Mouse (Mus musculus) gastrocnemius, postnatal 10 days (tissue): ENCODE measurements around the gene Slc39a3. TPM values are rescaled to one million over a fixed set of nuclear protein-coding genes. Genes with fewer than 3 reads are reported as not detected.
"Not testable (repeated sequence)": the region's sequence is repeated elsewhere in the genome, so short reads cannot be mapped to it uniquely, and the experiment has no call there.

Experiments
- DNase-seq: peaks from one replicate; pipeline ENCODE4 v3.0.0; 2021; ENCODE audit warnings: mixed read lengths
- long read RNA-seq, 2 experiments: library from polyadenylated mRNA; stranded (forward); transcript quantifications; one replicate each; pipeline ENCODE4 v2.0.0; 2021
- total RNA-seq, 2 experiments: library from RNA; stranded (reverse); gene quantifications; 2 replicates each; pipeline ENCODE4 v1.2.3; 2021

Slc39a3 gene
- 10 to 100 TPM; 11.5 to 13.3 TPM for total RNA-seq
- long read RNA-seq, experiment 1, transcript Slc39a3-202 (4 exons, 3,796 nt) = major isoform, 29 of 49 reads
- long read RNA-seq, experiment 1, transcript Slc39a3-201 (4 exons, 3,680 nt) = minor isoform, 11 of 49 reads
- long read RNA-seq, experiment 1, partial matches to known transcripts = 1 of 49 reads
- long read RNA-seq, experiment 1, other reads (novel, unspliced or antisense) = 4 of 49 reads
- long read RNA-seq, experiment 2, transcript Slc39a3-201 (4 exons, 3,680 nt) = minor isoform, 15 of 55 reads
- long read RNA-seq, experiment 2, transcript Slc39a3-202 (4 exons, 3,796 nt) = major isoform, 31 of 55 reads
- long read RNA-seq, experiment 2, partial matches to known transcripts = 0 of 55 reads
- long read RNA-seq, experiment 2, other reads (novel, unspliced or antisense) = 8 of 55 reads

DNA sequence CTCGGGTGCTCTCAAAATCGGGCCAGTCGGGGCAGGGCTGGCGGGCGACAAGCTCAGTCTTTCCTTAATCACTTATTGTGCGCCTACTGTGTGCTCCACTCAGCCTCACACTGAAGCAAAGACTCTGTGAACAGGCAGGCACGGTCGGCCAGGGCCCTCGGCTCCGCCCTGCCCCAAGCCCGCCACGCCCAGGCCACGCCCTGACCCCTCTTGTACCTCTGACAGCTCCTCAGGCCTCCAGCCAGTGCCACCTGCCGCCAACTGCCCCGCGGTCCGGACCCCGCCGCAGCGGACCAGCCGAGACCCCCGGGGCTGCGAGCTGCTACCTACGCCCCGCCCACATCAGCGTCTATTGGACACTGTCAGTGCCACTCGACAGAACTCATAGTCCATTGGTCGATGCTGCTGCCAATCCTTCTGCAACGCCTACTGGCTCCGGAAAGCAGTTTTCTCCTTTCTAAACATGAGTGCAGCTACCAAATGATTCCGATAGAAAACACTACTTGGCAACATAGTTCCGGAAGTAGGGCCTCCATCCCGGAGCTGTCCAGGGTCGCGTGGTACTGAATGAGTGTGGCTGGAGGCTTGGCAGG is at the start of gene Slc39a3:
TSS of gene Slc39a3 (minus strand) at position 439 of the 593 bp plus-strand sequence.
- DNase-seq = peak; percentile 97

DNA sequence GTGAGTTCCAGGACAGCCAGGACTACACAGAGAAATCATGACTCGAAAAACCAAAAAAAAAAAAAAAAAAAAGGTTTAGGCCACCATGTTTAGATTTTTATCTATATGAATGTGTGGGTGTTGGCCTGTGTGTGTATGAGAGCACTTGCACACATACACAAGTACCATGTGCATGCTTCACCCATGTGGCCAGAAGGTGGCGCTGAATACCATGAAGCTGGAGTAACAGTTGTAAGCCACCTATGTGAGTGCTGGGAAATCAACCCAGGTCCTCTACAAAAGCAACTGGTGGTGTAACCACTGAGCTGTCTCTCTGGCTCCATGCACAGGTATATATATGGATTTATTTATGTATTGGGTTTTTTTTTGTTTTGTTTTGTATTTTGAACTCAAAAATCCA is 49.8 kb upstream of the Slc39a3 start:
- no peak for DNase-seq

DNA sequence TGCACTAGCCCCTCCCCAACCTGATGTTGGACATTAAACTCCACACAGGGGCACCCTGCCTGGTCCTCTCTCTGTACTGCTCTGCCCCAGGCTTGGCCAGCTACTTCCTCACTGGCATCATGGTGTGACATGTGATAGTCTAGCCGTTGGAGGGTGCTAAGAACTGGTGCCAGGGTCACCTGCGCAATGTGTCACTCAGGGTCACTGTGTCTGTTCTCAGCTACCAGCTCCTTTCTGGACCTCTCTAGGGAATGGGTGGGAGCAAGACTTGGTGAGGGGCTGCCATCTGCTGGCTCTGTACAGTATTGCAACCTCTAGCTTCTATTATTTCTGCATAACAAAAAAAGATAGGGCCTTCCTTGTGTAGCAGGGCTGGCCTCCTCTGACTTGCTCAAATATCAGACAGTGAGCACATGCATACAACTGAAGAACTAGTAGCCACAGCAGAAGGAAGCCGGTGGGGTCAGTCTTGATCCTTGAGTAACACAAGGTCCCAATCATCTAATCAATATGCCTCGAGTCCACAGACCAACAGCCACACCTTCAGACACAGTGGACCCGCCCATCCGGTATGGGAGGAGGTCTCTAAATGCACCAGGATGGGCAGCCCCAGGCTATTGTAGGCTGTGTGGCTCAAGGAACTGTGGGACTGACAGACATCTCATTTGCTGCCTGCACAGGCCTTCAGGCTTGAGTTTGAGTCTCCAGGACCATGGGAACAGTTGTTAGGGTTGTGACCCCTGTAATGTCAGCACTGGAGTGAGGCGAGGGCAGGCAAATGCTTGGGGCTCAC is 45.1 kb upstream of the Slc39a3 start:
- peak; percentile 69 for DNase-seq

DNA sequence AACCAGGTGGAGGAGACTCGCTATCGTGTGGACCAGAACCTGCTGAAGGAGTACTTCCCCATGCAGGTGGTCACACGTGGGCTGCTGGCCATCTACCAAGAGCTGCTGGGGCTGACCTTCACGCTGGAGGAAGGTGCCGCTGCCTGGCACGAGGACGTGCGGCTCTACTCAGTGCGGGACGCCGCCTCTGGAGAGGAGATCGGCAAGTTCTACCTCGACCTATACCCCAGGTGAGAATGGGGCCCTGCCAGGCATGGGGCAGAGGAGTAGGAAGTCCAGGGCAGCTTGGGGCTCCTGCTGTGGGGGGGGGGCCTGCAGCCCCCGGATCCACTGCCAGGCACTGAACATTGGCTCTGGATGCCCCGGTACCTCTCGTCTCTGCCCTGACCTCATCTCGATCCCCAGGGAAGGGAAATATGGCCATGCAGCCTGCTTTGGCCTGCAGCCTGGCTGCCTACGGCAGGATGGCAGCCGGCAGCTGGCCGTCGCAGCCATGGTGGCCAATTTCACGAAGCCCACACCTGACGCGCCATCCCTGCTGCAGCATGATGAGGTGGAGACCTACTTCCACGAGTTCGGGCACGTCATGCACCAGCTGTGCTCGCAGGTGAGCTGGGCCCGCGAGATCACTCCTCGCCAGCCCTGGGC is 42.9 kb upstream of the Slc39a3 start:
- DNase-seq = no peak

DNA sequence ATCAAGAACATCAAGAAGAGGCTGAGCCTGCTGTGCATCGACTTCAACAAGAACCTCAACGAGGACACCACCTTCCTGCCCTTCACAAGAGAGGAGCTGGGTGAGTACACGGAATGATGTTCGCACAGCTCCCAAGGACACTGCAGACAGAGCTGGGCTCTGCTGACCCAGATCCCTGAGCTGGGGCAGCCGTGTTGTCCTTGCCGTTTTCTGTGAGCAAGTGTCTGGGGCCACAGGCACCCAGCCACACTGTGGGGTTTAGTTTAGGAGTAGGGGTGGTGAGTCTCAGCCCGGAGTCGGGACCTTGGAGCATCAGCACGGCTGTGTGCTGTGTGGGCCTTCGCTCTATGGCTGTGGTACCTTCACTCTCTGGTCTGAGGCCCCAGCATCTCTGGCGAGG is 40.7 kb upstream of the Slc39a3 start:
- no peak for DNase-seq

DNA sequence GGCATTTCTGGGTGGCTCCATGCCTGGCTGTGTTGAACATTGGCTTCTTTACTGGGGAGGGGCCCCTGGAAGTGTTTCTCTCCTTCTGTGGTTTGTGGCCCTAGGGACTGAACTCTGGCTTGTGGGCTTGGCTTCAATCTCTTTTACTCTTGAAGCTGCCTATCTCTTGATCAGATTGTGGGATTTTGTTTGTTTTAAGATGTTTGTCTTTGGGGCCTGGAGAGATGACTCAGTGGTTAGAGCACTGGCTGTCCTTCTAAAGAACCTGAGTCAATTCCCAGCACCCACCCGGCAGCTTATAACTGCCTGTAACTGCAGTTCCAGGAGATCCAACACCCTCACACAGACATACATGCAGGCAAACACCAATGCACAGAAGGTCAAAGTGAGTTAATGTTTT is 39.1 kb upstream of the Slc39a3 start:
- no peak for DNase-seq

DNA sequence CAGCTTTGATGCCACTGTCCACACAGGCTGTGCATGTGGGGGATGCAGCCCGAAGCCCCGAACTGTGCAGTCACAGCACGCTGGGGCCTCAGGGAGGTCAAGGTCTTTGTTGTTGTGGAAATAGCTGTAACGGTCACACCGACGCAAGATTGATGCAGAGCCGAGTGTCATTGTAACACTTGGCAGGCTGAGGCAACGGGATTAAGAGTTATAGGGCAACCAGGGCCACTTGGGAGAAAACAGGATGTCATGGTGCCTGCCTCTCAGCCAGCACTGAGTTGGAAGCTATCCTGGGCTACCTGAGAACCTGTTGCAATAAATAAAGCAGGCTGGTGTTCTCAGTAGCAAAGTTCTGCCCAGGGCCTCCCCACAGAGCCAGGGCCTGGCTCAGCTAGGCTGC is 38.5 kb upstream of the Slc39a3 start:
- no peak for DNase-seq

DNA sequence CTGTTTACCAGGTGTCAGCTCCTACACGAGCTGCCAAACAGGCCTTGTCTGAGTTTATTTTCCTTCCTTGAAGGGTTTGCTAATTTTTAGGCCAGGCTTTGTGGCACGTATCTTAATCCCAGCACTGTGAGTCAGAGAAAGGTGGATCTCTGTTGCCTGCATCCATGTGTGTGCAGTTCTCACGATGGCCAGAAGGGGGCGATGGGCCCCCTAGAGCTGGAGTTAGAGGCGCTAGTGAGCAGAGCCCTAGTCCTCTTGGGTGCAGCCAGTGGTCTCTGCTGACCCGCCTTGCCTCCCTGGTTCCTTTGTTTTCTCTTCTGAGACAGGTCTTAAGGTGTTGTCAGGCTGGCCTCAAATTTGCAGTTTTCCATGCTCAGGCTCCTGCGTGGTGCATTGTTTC is 36.2 kb upstream of the Slc39a3 start:
- no peak for DNase-seq

DNA sequence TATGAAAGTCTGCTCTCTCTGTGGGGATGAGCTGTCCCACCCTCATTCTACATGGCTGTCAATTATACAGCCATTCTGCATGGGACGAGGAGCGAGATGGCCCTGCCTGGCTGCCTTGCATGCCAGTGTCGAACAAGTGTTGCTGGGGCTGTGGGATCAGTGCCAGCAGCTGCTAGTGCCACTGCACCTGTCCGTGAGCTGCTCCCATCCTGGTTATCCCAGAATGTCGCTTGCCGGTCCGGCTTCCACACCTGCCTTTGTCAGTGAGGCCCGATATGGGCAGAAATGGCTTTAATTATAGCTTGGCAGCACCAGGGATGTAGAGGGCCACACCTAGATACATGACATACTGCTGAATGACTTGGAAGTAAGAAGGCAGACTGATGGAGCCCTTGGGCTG is 35.1 kb upstream of the Slc39a3 start:
- DNase-seq = no peak

DNA sequence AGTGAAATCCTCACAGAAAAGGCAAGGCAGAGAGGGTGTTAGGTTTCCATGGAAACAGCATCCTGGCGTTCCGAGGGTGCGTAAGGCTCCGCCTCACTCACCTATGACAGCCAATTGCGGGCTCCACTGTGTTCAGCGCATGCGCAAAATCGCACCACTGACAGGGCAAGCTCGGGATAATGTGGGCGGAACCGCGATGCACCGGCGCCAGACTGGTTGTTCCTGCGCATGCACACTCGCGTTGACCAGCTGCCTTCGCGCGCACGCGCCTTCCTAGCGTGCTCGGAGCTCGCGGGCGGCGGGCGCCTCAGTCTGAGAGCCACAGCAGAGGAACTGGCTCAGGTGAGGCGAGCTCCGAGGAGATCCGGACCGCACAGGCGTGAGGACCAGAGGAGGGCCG is 32.6 kb upstream of the Slc39a3 start, which contains the start of gene Thop1:
TSS of gene Thop1 (plus strand) at position 200 of the 400 bp plus-strand sequence.
- peak; percentile 96 for DNase-seq

DNA sequence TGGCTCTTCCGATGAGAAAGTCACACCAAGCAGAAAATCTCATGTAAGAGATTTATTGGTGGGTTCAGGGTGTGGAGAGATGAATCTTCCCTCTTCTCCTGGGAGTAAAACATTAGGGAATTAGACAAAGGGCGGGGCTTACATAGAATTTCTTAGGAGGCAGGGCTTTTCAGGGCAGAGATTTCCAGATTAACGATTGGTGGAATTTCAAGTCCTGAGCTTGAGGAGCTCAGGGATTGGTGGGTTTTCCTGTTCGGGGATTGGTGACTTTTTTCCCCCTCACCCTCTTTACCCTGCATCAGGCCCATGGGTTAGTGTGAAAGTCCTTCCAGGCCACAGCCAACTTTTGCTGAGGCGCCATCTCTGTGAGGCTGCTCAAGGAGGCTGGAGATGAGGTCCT is 31.5 kb upstream of the Slc39a3 start:
- no peak for DNase-seq

DNA sequence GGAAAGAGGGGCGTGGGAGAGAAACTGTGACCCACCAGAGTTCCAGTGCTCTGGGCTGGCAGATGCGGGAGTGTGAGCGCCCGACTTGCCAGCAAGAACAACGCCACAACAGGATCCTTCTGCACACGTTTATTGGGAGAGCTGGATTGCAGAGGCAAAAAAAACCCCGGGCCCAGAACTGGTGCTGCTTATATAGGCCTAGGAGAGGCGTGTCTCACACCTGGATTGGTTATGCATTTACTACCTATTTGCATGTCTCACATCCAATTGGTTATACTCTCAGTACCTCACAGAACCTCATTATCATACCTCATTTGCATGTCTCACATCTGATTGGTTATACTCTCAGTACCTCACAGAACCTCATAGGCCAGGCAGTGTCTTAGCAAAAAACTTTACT is 27.3 kb upstream of the Slc39a3 start:
- DNase-seq = not testable (repeated sequence)

DNA sequence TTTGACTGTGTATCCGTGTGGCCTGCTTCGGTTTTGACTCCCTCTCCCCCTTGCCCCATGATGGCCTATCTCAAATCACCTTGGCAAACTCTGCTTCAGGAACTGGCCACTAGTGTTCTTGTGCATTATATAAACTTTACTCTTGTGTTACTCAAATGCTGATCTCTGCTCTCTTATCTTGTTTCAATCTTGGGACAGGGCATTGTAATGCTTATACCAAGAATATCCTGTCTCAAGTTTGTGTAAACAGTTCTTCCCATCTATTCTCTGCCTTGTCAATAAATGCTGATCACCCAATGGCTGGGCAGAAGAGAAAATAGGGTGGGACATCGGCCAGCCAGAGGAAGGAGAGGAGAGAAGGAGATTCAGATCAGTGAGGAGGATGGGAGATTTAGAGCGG is 25.5 kb upstream of the Slc39a3 start:
- no peak for DNase-seq

DNA sequence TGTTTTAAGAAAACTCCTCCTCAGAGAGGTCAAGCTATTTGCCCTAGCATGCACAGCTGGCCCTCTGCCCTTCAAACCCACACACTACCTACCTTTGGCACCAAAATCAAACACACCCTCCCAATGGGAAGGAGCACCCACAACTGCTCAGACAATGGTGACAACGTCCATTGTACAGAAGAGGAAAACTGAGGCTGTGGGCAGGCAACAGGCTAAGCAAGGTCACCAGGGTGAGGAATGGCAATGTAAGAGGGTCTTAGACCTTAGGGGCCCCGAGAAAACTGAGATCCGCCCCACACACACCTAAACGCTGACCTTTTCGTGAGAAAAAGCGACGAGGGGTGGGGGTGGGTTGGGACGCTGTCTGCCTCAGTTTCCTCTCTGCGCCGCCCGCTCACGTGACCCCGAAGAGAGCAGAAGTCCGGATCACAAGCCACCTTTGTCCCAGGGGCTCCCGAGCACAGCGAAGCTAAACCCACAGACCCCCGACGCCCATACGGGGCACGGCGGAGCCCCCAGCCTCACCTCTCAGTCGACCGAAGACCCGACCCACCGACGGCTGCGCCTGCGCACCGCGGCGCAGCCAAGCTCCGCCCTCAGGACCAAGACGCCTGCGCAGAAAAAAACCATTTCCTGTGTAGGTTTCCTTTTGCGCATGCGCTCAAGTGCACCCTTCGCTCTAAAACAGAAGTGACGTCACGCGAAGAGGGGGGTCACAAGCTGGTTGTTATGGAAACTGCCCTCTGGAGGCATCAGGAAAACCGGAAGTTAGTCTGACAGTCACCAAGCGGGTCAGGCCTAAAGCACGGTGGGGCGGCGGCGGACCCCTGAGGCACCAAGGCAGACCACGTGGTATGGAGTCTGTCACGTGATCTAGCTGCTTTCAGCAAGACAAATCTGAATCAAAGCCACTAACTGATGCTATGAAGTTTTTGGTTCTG is 22.6 kb upstream of the Slc39a3 start, which contains the start of gene Sgta:
TSS of gene Sgta (minus strand) at position 579 of the 941 bp plus-strand sequence.
- DNase-seq = peak; percentile 97

DNA sequence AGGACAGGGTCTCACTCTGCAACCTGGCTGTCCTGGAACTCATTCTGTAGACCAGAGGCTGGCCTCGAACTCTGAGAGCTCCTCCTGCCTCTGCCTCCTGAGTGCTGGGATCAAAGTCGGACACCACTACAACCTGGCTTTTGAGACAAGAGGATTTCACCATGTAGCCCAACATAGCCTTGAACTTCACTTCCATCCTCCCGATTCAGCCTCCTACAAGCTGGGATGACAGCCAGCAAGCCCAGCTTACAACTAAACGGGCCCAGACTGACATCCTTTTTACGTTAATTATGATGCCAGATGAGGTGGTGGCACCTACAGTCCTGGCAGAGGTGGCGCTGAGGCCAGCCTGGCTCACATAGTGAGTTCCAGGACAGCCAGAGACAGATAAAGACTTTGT is 21.7 kb upstream of the Slc39a3 start:
- no peak for DNase-seq

DNA sequence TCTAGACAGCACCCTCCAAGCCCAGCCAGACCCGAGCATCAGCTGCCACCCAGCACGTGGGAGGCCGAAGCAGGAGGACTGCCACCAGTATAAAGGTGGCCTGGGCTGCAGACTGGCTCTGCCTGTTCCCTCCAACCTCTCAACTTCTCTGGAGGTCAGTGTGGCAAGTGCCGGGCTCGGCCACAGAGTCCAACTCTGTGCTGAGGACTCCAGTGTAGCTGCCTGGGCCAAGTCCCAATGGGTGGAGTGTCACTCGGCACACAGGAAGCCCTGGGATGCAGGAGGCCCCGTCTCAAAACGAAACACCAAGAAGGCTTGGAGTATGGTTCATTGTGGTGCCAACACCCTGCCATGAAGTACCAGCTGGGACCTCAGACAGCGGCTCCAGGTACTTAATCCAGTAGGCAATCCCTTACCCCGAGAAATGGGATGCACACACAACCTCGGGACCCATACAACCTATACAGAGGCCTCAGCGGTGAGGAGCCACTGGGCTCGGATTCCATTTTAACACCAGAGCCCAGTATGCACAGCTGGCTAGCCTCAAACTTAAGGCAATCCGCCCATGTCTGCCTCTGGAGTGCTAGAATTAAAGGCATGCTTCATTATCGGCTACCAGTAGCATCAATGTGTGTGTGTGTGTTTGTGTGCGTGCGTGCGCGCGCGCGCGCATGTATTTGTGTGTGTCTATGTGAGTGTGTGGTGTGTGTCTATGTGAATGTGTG is 20.3 kb upstream of the Slc39a3 start:
- no peak for DNase-seq

DNA sequence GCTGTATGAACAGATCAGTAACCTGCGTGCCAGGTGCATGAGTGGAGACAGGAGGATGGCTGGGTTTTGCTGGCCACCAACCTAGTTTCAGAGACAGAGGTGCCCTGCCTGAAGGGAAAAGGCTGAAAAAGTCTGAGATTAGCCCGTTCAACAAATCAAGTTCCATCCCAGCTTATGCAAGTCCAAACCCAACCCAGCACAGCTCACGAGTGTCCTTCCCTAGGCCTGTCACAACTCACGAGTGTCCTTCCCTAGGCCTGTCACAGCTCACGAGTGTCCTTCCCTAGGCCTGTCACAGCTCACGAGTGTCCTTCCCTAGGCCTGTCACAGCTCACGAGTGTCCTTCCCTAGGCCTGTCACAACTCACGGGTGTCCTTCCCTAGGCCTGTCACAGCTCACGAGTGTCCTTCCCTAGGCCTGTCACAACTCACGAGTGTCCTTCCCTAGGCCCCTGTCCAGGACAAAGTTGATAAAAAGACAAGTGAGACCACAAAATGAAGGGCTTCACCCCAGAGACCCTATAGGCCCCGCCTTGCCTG is 18.6 kb upstream of the Slc39a3 start:
- DNase-seq = not testable (repeated sequence)

DNA sequence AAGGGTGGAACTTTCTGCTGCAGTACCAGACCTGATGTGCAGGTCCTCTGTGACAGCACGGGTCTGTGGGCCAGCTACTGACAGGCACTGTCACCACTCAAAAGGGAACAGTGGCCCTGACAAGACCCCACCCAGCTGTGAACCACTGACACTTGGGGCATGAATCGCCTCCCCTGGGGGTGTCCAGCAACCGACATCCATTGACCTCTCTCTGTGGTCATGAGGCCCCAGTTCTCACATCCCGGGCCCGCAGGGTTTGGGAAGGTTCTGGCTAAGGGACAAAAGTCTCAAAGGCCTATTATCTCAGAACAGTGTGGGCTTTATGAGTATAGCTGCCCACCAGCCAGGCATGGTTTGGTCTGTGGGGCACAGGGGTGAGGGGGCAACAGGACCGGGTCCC is 17.9 kb upstream of the Slc39a3 start:
- no peak for DNase-seq

DNA sequence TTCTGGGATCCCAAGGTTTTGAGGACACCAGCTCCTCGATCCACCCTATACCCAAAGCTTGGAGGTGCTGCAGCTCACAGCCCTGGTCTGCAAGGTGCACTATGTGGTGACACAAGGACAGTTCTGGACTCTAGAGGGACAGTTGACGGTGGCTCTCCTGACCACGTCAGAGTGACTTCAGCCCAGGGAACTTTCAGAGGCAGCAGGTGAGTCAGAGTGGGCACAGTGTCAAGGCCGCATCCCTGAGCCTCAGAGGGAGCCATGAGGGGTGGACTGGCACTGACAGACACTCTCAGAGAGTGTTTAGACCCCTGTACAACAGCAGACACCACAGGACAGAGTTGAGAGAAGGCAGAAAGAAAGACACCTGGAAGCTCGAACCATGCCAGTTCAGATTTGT is 15.4 kb upstream of the Slc39a3 start:
- no peak for DNase-seq

DNA sequence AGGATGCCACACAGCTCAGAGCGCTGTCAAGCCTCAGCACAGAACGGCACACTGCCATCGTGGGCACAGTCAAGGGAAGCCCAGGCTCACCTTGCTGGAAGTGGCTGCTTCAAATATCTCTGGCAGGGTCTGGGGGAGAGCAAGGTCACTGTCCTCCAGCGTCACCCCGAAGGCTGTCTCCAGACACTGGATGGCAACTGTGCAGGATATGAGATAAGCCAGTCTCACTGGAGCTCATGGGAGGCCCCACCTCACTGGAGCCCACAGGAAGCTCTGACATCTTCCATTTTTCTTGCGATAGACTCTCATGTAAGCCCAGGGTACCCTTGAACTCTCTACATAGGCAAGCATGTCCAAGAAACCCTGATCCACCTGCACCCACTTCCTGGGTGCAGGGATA is 13.9 kb upstream of the Slc39a3 start:
- no peak for DNase-seq
